Mouse (Mus musculus): ENCODE results near the gene Prkn.

The Prkn gene

GRCm38 (mm10) chr17:11271876-11272275 is 431.7 kb downstream of the Prkn start:
- no peak for DNase-seq (ENCODE audit: low spot score in 2 of 2)

GRCm38 (mm10) chr17:11284246-11284645 is 444.1 kb downstream of the Prkn start:
- no peak for DNase-seq (ENCODE audit: low spot score in 2 of 2)

GRCm38 (mm10) chr17:11290183-11290582 is 450.0 kb downstream of the Prkn start:
- DNase-seq (ENCODE audit: low spot score in 2 of 2): no peak

GRCm38 (mm10) chr17:11303116-11303515 is 462.9 kb downstream of the Prkn start:
- peak in 1 of 2 experiments; percentile 12 for DNase-seq (ENCODE audit: low spot score in 2 of 2)

- DNase-seq (ENCODE audit: low spot score in 2 of 2): peak in 1 of 2 experiments; percentile 8
Observed at GRCm38 (mm10) chr17:11309843-11310242, 469.7 kb downstream of the Prkn start.

GRCm38 (mm10) chr17:11314163-11314562 is 474.0 kb downstream of the Prkn start:
- peak in 1 of 2 experiments; percentile 11 for DNase-seq (ENCODE audit: low spot score in 2 of 2)

- DNase-seq (ENCODE audit: low spot score in 2 of 2): no peak
Observed at GRCm38 (mm10) chr17:11315675-11316074, 475.5 kb downstream of the Prkn start.

- no peak for DNase-seq (ENCODE audit: low spot score in 2 of 2)
Observed at GRCm38 (mm10) chr17:11318946-11319345, 478.8 kb downstream of the Prkn start.

GRCm38 (mm10) chr17:11319666-11320360 is 479.6 kb downstream of the Prkn start:
- peak in 1 of 2 experiments; percentile 1 for DNase-seq (ENCODE audit: low spot score in 2 of 2)

GRCm38 (mm10) chr17:11332081-11332480 is 491.9 kb downstream of the Prkn start:
- no peak for DNase-seq (ENCODE audit: low spot score in 2 of 2)

- DNase-seq (ENCODE audit: low spot score in 2 of 2): no peak
Observed at GRCm38 (mm10) chr17:11333741-11334140, 493.6 kb downstream of the Prkn start.

- no peak for DNase-seq (ENCODE audit: low spot score in 2 of 2)
Observed at GRCm38 (mm10) chr17:11336156-11336555, 496.0 kb downstream of the Prkn start.

GRCm38 (mm10) chr17:11340368-11340767 is 500.2 kb downstream of the Prkn start:
- no peak for DNase-seq (ENCODE audit: low spot score in 2 of 2)

GRCm38 (mm10) chr17:11346310-11346709 is 506.1 kb downstream of the Prkn start:
- DNase-seq (ENCODE audit: low spot score in 2 of 2): no peak

- DNase-seq (ENCODE audit: low spot score in 2 of 2): no peak
Observed at GRCm38 (mm10) chr17:11352778-11353552, 512.8 kb downstream of the Prkn start.

GRCm38 (mm10) chr17:11353553-11353945 is 513.4 kb downstream of the Prkn start:
- no peak for DNase-seq (ENCODE audit: low spot score in 2 of 2)

- no peak for DNase-seq (ENCODE audit: low spot score in 2 of 2)
Observed at GRCm38 (mm10) chr17:11354348-11354747, 514.2 kb downstream of the Prkn start.

GRCm38 (mm10) chr17:11375461-11375860 is 535.3 kb downstream of the Prkn start:
- DNase-seq (ENCODE audit: low spot score in 2 of 2): no peak

GRCm38 (mm10) chr17:11383364-11383962 is 543.3 kb downstream of the Prkn start:
- DNase-seq (ENCODE audit: low spot score in 2 of 2): no peak

GRCm38 (mm10) chr17:11385246-11385645 is 545.1 kb downstream of the Prkn start:
- DNase-seq (ENCODE audit: low spot score in 2 of 2): no peak

- no peak for DNase-seq (ENCODE audit: low spot score in 2 of 2)
Observed at GRCm38 (mm10) chr17:11392622-11393294, 552.6 kb downstream of the Prkn start.

GRCm38 (mm10) chr17:11394607-11395006 is 554.4 kb downstream of the Prkn start:
- DNase-seq (ENCODE audit: low spot score in 2 of 2): no peak

All from urinary bladder, postnatal 4 days (tissue).